In the genomic region with DNA sequence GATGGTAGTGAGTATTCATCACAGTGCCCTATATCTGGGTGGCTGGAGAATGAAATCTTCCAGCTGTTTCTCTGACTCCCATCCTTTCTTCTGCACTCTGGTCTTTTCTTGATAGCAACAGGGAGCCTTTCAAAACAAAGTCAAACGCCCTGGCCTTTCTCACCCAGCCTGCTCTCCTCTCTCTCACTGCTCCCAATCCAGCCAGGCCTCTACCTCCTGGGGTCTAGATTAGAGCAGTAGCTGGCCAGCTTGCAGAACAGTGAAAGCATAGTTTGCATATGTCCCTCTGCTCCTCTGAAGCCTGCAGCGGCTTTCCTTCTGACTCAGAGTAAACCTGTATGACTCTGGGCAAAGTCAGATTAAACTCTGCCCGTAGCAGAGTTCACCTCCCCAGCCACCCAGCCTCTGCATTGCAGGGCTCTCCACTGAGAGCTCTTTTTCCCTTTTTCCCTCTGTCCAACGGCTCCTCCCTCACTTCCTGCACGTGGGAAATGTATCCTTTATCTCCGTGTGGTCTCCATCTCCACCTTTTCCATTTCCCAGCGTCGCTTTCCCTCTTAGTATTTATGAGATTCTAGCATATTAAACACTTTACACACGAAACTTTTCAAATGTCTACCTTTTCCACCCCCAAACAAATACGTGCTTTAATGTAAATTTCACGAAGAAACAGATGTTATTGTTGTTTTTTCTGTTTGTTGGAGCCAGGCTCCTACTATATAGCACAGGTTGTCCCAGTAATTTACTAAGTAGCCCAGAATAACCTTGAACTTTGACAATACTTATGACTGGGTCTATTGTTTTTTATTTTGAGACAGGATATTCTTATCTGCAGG, we compare ENCODE assay signal across 8 mouse cellular contexts. TPM values are rescaled to one million over a fixed set of nuclear protein-coding genes. Genes with fewer than 3 reads are reported as not detected.
DNase-seq lines count a peak whose midpoint lies in the region; ATAC-seq and TF ChIP-seq lines count a peak whose summit lies in the region.

A gene (plus strand): TSS at position 786 of the 836 bp plus-strand sequence.

- no peak for DNase-seq in gastrocnemius, postnatal 4 days (ENCODE audit: low spot score in 2 of 2)
- DNase-seq in gastrocnemius, postnatal 25 days: no peak
- DNase-seq in G1E (ENCODE audit: low spot score): no peak
- no peak for DNase-seq in forebrain, postnatal 0 days
- DNase-seq in midbrain, embryonic 10.5 days (ENCODE audit: low spot score): no peak
- no peak for DNase-seq in right cerebral cortex, adult 2 months (ENCODE audit: low spot score in 2 of 2)
- DNase-seq in spleen, postnatal 10 days (ENCODE audit: low spot score in 2 of 2): no peak

- 37% methylated on average over 11 of the region's 11 CpGs for WGBS in forebrain, postnatal 0 days
- 34% methylated on average over 11 of the region's 11 CpGs for WGBS in intestine, embryonic 15.5 days
- WGBS in midbrain, embryonic 10.5 days: 26% methylated on average over 11 of the region's 11 CpGs

- TF ChIP-seq CTCF in G1E (IDR thresholded peaks at IDR 0.05; ENCODE audit: low read depth, low read length): no peak
- no peak for TF ChIP-seq CTCF in forebrain, postnatal 0 days (IDR thresholded peaks at IDR 0.05; ENCODE audit: low read depth)

- H3K4me3 ChIP-seq in G1E (ENCODE audit: low read depth, low read length): peak within 1 kb of the TSS; percentile 94
- H3K4me3 ChIP-seq in forebrain, postnatal 0 days (ENCODE audit: low read depth, low read length): peak within 1 kb of the TSS; percentile 88
- H3K4me3 ChIP-seq in intestine, embryonic 15.5 days (replicated peaks): peak within 1 kb of the TSS; percentile 33
- H3K4me3 ChIP-seq in midbrain, embryonic 10.5 days: peak within 1 kb of the TSS; percentile 92

- H3K4me2 ChIP-seq in forebrain, postnatal 0 days (ENCODE audit: low read depth): peak within 1 kb of the TSS; percentile 78
- peak within 1 kb of the TSS; percentile 66 for H3K4me2 ChIP-seq in intestine, embryonic 15.5 days (replicated peaks)

- ATAC-seq in G1E (ENCODE audit: extremely low read depth, insufficient number of reproducible peaks, low FRiP score, poor library complexity, severe bottlenecking): no peak
- ATAC-seq in forebrain, postnatal 0 days: no peak
- ATAC-seq in intestine, embryonic 15.5 days: no peak

- no peak within 1 kb of the TSS for H3K9ac ChIP-seq in forebrain, postnatal 0 days
- H3K9ac ChIP-seq in intestine, embryonic 15.5 days: no peak within 1 kb of the TSS; the same call in 1 of the 2 replicates

- H3K4me1 ChIP-seq in G1E (ENCODE audit: insufficient read depth, low read depth, low read length): peaks cover 19% of the 10 kb centered on the region
- no peaks in the 10 kb centered on the region for H3K4me1 ChIP-seq in forebrain, postnatal 0 days (ENCODE audit: insufficient read depth)
- peaks cover 13% of the 10 kb centered on the region for H3K4me1 ChIP-seq in intestine, embryonic 15.5 days (replicated peaks)
- H3K4me1 ChIP-seq in midbrain, embryonic 10.5 days: peaks cover 24% of the 10 kb centered on the region

- peaks cover 8% of the 10 kb centered on the region; the same call in 1 of the 2 replicates for H3K9me3 ChIP-seq in G1E (replicated peaks)
- peaks cover 6% of the 10 kb centered on the region; the same call in 1 of the 2 replicates for H3K9me3 ChIP-seq in forebrain, postnatal 0 days (ENCODE audit: low read length)
- no peaks in the 10 kb centered on the region for H3K9me3 ChIP-seq in intestine, embryonic 15.5 days
- H3K9me3 ChIP-seq in midbrain, embryonic 10.5 days (replicated peaks): no peaks in the 10 kb centered on the region; the same call in 1 of the 2 replicates

- H3K27me3 ChIP-seq in G1E (ENCODE audit: insufficient read depth, low read length): peaks cover 5% of the 10 kb centered on the region; the same call in 1 of the 2 replicates
- H3K27me3 ChIP-seq in forebrain, postnatal 0 days (ENCODE audit: insufficient read depth, low read length): no peaks in the 10 kb centered on the region
- no peaks in the 10 kb centered on the region for H3K27me3 ChIP-seq in intestine, embryonic 15.5 days (replicated peaks)
- H3K27me3 ChIP-seq in midbrain, embryonic 10.5 days (ENCODE audit: low read depth, poor library complexity, severe bottlenecking): no peaks in the 10 kb centered on the region

- no peak within 1 kb of the TSS for H3K27ac ChIP-seq in forebrain, postnatal 0 days (ENCODE audit: low read depth, low read length)
- H3K27ac ChIP-seq in intestine, embryonic 15.5 days: peak within 1 kb of the TSS; percentile 81
- peak within 1 kb of the TSS; percentile 95 for H3K27ac ChIP-seq in midbrain, embryonic 10.5 days (replicated peaks)

- peaks cover 12% of the 10 kb centered on the region for H3K36me3 ChIP-seq in G1E (replicated peaks)
- no peaks in the 10 kb centered on the region for H3K36me3 ChIP-seq in forebrain, postnatal 0 days (ENCODE audit: insufficient read depth)
- no peaks in the 10 kb centered on the region for H3K36me3 ChIP-seq in intestine, embryonic 15.5 days
- no peaks in the 10 kb centered on the region for H3K36me3 ChIP-seq in midbrain, embryonic 10.5 days

RNA-seq across cellular contexts. Expression of the gene that starts here (rescaled TPM):
- total RNA-seq in gastrocnemius, postnatal 4 days (2021): 10 to 100 TPM; 23.7 to 26.8 TPM
- total RNA-seq in gastrocnemius, postnatal 25 days (2021): 1 to 10 TPM; 9.1 to 9.2 TPM
- total RNA-seq in G1E (2014; fragmentation: Nextera tagmentation) (34.2 and 42.4 TPM in 2 replicates), G1E (2017) (51.3 and 53.9 TPM in 2 replicates)
- polyA plus RNA-seq in G1E (2012): 17.5 and 24.4 TPM in 2 replicates
- 30.5 and 33.2 TPM in 2 replicates for total RNA-seq in forebrain, postnatal 0 days (2014; rRNA removed)
- polyA plus RNA-seq in forebrain, postnatal 0 days (2015; fragmentation: Nextera tagmentation; extraction: Ambion mirVana): 34.4 and 38.1 TPM in 2 replicates
- 48.6 and 51.1 TPM in 2 replicates for polyA plus RNA-seq in intestine, embryonic 15.5 days (2015; fragmentation: Nextera tagmentation; extraction: Ambion mirVana)
- polyA plus RNA-seq in midbrain, embryonic 10.5 days (2016; fragmentation: Nextera tagmentation; extraction: Ambion mirVana): 43.9 and 44.3 TPM in 2 replicates

Comparison
In these comparisons a context has a peak if more than half of its experiments do, and no peak if none do; other contexts are left out.
1. H3K4me3 ChIP-seq: peak in every context shown above with its lines; median percentile 94 in G1E; 92 in midbrain, embryonic 10.5 days; 88 in forebrain, postnatal 0 days; 33 in intestine, embryonic 15.5 days.